Mouse (Mus musculus) 416B (cell line): ENCODE measurements around the gene Gm28360.
"Not testable (repeated sequence)": the region's sequence is repeated elsewhere in the genome, so short reads cannot be mapped to it uniquely, and the experiment has no call there.

Experiments
- DNase-seq: peaks from one replicate; pipeline ENCODE4 v3.0.0; 2011; ENCODE audit warnings: low read depth

The Gm28360 gene

GRCm38 (mm10) chr1:117829781-117830180 lies at the start of gene Gm28360:
Gene Gm28360, plus strand, starts transcription at chr1:117830081.
- not testable (repeated sequence) for DNase-seq

- not testable (repeated sequence) for DNase-seq
Observed at GRCm38 (mm10) chr1:117780833-117781232, 49.0 kb upstream of the Gm28360 start, which contains the start of gene B020011L13Rik. Gene B020011L13Rik, plus strand, starts transcription at chr1:117781133.

- DNase-seq: not testable (repeated sequence)
Observed at GRCm38 (mm10) chr1:117816271-117816670, 13.6 kb upstream of the Gm28360 start.

GRCm38 (mm10) chr1:117851718-117852117 lies 21.8 kb downstream of the Gm28360 start:
- DNase-seq: peak; percentile 6
